Mouse (Mus musculus): ENCODE data around the gene Ints11. TPM values are rescaled to one million over a fixed set of nuclear protein-coding genes. Genes with fewer than 3 reads are reported as not detected.

Ints11 gene
- polyA plus RNA-seq, 2 experiments: 22.1 to 34.6 TPM

DNA sequence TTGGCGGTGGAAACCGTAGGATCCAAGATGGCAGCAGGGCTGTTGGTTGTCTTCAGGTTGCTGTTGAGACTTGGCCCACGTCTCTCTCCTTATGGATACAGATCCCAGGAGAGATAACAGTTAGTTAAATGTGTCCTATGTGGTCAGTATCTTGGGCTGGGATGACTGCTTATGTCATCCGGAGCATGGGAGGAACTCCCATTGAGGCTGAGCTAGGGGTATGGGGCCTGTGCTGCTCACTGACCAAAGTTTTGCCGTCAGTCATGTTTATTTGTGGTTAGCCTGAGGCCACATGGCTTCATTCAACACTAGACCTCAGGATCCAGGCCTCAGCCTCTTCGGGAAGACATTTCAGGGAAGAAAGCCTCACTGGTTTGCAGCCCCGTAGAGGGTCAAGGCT is 2.1 kb downstream of the Ints11 start:
- no peak overlapping the region for H3K9ac ChIP-seq (replicated peaks)
- 72% methylated on average over 7 of the region's 7 CpGs for WGBS (ENCODE audit: insufficient replicate concordance)
- DNase-seq (ENCODE audit: low read depth in 3 of 3, low spot score in 3 of 3): no peak
- no peak overlapping the region for H3K4me3 ChIP-seq (ENCODE audit: insufficient read depth in 1 of 2, low read depth in 2 of 2, low read length in 2 of 2)
- H3K36me3 ChIP-seq (replicated peaks; ENCODE audit: control insufficient read depth, insufficient read depth, low read depth): peaks cover 26% of the 10 kb centered on the region
- no peaks in the 10 kb centered on the region for H3K9me3 ChIP-seq (ENCODE audit: control insufficient read depth, low read length)
- no peak overlapping the region for H3K4me2 ChIP-seq (ENCODE audit: low read depth)
- peaks cover 6 to 20% of the 10 kb centered on the region in 2 experiments for H3K4me1 ChIP-seq (replicated peaks; ENCODE audit: control insufficient read depth in 2 of 2, insufficient read depth in 2 of 2, low read length in 1 of 2)
- H3K27me3 ChIP-seq (ENCODE audit: control insufficient read depth, insufficient read depth, low read length): no peaks in the 10 kb centered on the region
- TF ChIP-seq CTCF (IDR thresholded peaks at IDR 0.05; ENCODE audit: low read depth) (no peak), EP300 (IDR thresholded peaks at IDR 0.05; ENCODE audit: low read depth) (no peak)
- no peak overlapping the region for H3K27ac ChIP-seq
- ATAC-seq (ENCODE audit: insufficient read depth): no peak

- H3K9ac ChIP-seq (replicated peaks): no peak overlapping the region
- ATAC-seq (ENCODE audit: insufficient read depth) (no peak), DNase-seq (ENCODE audit: low read depth in 3 of 3, low spot score in 3 of 3) (no peak)
Observed at GRCm38 (mm10) chr4:155883587-155883986, 14.2 kb downstream of the Ints11 start.

GRCm38 (mm10) chr4:155886330-155886729 is 17.0 kb downstream of the Ints11 start:
- 79% methylated on average over 5 of the region's 5 CpGs for WGBS (ENCODE audit: insufficient replicate concordance)
- TF ChIP-seq EP300 (IDR thresholded peaks at IDR 0.05; ENCODE audit: low read depth) (no peak), CTCF (IDR thresholded peaks at IDR 0.05; ENCODE audit: low read depth) (no peak)
- Histone ChIP-seq H3K36me3 (replicated peaks; ENCODE audit: control insufficient read depth, insufficient read depth, low read depth) (peaks cover 36% of the 10 kb centered on the region), H3K4me2 (ENCODE audit: low read depth) (no peak overlapping the region), H3K27ac (no peak overlapping the region), H3K27me3 (ENCODE audit: control insufficient read depth, insufficient read depth, low read length) (no peaks in the 10 kb centered on the region), H3K9ac (replicated peaks) (no peak overlapping the region), H3K4me1 (replicated peaks; ENCODE audit: control insufficient read depth in 2 of 2, insufficient read depth in 2 of 2, low read length in 1 of 2) (peaks cover 0 to 2% of the 10 kb centered on the region in 2 experiments; a peak in 1 of 4 replicates), H3K9me3 (ENCODE audit: control insufficient read depth, low read length) (no peaks in the 10 kb centered on the region), H3K4me3 (ENCODE audit: insufficient read depth in 1 of 2, low read depth in 2 of 2, low read length in 2 of 2) (no peak overlapping the region)
- DNase-seq (ENCODE audit: low read depth in 3 of 3, low spot score in 3 of 3): no peak
- ATAC-seq (ENCODE audit: insufficient read depth): no peak

More at GRCm38 (mm10) chr4:155883587-155883986, 14.2 kb downstream of the Ints11 start:
- no peaks in the 10 kb centered on the region for H3K4me1 ChIP-seq (replicated peaks; ENCODE audit: control insufficient read depth in 2 of 2, insufficient read depth in 2 of 2, low read length in 1 of 2)
- H3K27me3 ChIP-seq (ENCODE audit: control insufficient read depth, insufficient read depth, low read length): no peaks in the 10 kb centered on the region
- WGBS (ENCODE audit: insufficient replicate concordance): 58% methylated on average over 3 of the region's 3 CpGs
- TF ChIP-seq EP300 (IDR thresholded peaks at IDR 0.05; ENCODE audit: low read depth): no peak
- no peaks in the 10 kb centered on the region for H3K9me3 ChIP-seq (ENCODE audit: control insufficient read depth, low read length)
- peaks cover 29% of the 10 kb centered on the region for H3K36me3 ChIP-seq (replicated peaks; ENCODE audit: control insufficient read depth, insufficient read depth, low read depth)
- H3K4me3 ChIP-seq (ENCODE audit: insufficient read depth in 1 of 2, low read depth in 2 of 2, low read length in 2 of 2): no peak overlapping the region
- H3K4me2 ChIP-seq (ENCODE audit: low read depth): no peak overlapping the region
- H3K27ac ChIP-seq: no peak overlapping the region

GRCm38 (mm10) chr4:155887674-155888073 is 18.3 kb downstream of the Ints11 start:
- TF ChIP-seq EP300 (IDR thresholded peaks at IDR 0.05; ENCODE audit: low read depth): no peak
- no peak for TF ChIP-seq CTCF (IDR thresholded peaks at IDR 0.05; ENCODE audit: low read depth)
- Histone ChIP-seq H3K27ac (no peak overlapping the region), H3K36me3 (replicated peaks; ENCODE audit: control insufficient read depth, insufficient read depth, low read depth) (peaks cover 36% of the 10 kb centered on the region), H3K4me2 (ENCODE audit: low read depth) (no peak overlapping the region), H3K4me3 (ENCODE audit: insufficient read depth in 1 of 2, low read depth in 2 of 2, low read length in 2 of 2) (no peak overlapping the region), H3K9ac (replicated peaks) (no peak overlapping the region), H3K27me3 (ENCODE audit: control insufficient read depth, insufficient read depth, low read length) (no peaks in the 10 kb centered on the region), H3K4me1 (replicated peaks; ENCODE audit: control insufficient read depth in 2 of 2, insufficient read depth in 2 of 2, low read length in 1 of 2) (peaks cover 0 to 2% of the 10 kb centered on the region in 2 experiments; a peak in 2 of 4 replicates), H3K9me3 (ENCODE audit: control insufficient read depth, low read length) (no peaks in the 10 kb centered on the region)
- ATAC-seq (ENCODE audit: insufficient read depth) (no peak), DNase-seq (ENCODE audit: low read depth in 3 of 3, low spot score in 3 of 3) (no peak)
- 87% methylated on average over 10 of the region's 10 CpGs for WGBS (ENCODE audit: insufficient replicate concordance)

DNA sequence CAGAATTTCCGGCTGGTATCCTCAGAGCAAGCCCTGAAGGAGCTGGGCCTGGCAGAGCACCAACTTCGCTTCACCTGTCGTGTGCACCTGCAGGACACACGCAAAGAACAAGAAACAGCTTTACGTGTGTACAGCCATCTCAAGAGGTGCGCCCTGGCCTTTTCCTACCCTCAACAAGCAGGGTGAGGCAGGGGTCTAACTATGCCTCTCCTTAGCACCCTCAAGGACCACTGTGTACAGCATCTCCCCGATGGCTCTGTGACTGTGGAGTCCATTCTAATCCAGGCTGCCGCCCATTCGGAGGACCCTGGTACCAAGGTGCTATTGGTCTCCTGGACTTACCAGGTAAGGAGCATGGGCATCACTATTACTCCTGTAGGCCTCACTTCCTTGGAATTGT is 18.8 kb downstream of the Ints11 start:
- TF ChIP-seq EP300 (IDR thresholded peaks at IDR 0.05; ENCODE audit: low read depth): no peak
- TF ChIP-seq CTCF (IDR thresholded peaks at IDR 0.05; ENCODE audit: low read depth): no peak
- H3K36me3 ChIP-seq (replicated peaks; ENCODE audit: control insufficient read depth, insufficient read depth, low read depth): peaks cover 36% of the 10 kb centered on the region
- DNase-seq (ENCODE audit: low read depth in 3 of 3, low spot score in 3 of 3): no peak

More for the DNA sequence above, 18.8 kb downstream of the Ints11 start:
- no peak overlapping the region for H3K4me2 ChIP-seq (ENCODE audit: low read depth)
- ATAC-seq (ENCODE audit: insufficient read depth): no peak
- H3K27ac ChIP-seq: no peak overlapping the region
- H3K4me1 ChIP-seq (replicated peaks; ENCODE audit: control insufficient read depth in 2 of 2, insufficient read depth in 2 of 2, low read length in 1 of 2): peaks cover 0 to 7% of the 10 kb centered on the region in 2 experiments; a peak in 3 of 4 replicates
- H3K4me3 ChIP-seq (ENCODE audit: insufficient read depth in 1 of 2, low read depth in 2 of 2, low read length in 2 of 2): no peak overlapping the region
- no peak overlapping the region for H3K9ac ChIP-seq (replicated peaks)
- WGBS (ENCODE audit: insufficient replicate concordance): 86% methylated on average over 9 of the region's 9 CpGs
- H3K27me3 ChIP-seq (ENCODE audit: control insufficient read depth, insufficient read depth, low read length): no peaks in the 10 kb centered on the region
- H3K9me3 ChIP-seq (ENCODE audit: control insufficient read depth, low read length): no peaks in the 10 kb centered on the region

All from liver, embryonic 14.5 days (tissue).